Mouse (Mus musculus) cerebellum, adult 11-12 months (tissue): Measurements from ENCODE around the gene Adi1.

ENCODE experiments used
- DNase-seq: peaks from one replicate; pipeline ENCODE4 v3.0.0; 2022

The Adi1 gene

DNA sequence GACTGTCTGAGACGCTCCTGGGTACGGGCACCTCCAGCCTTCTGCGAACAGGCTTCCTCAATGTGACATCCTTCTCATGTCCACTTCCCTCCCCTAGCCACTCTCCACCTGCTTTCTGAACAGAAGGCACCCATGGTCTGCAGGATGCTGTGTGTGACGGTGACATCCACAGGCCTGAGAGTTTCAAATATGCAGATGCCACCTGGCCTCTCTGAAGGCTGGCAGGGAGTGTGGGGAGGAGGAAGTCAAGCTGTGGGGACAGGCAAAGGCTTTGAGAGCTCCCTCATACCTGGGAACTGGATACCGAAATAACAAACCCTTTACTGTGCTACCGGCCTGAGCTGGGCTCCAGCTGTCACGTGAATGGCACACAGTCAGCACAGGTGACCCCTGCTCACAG is 19.7 kb downstream of the Adi1 start:
- DNase-seq, result peak; percentile 73

- no peak for DNase-seq
Measured at GRCm38 (mm10) chr12:28697821-28698595, 23.0 kb downstream of the Adi1 start.

DNA sequence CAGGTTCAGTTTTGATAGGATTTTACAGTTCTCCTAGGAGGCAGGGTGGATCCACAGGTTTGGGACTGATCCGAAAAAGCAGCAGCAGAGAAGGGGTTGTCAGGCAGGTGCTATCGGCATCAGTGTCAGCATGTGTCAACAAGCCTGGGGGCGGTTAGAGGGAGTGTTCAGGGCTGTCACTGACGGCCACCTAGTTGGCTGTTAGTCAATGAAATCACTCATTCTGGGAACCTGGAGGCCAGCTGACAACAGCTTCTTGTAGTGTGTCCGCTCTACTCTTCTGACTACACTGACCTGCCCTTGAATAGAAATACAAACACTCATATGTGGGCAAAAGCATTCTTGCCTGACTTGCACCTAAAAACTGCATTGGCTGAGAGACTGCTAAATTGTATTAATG is 24.1 kb downstream of the Adi1 start:
- DNase-seq, result no peak

DNA sequence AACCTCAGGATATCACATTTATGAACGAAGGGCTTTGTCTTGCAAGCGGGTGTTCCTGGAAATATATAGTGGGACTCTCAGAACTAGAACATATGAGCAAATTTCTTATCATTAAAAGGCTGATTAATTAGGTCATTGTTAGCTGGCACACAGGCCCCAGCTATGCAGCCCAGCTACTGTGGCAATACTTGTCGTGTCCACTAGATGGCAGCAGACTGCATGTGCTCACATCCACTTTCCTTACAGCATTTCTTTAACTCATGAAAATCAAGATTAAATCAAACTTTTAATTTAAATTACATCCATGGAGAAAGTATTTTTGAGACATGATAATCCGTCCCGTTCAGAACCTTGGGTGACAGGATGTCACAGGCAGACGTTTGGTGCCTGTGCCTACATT is 24.6 kb downstream of the Adi1 start:
- peak; percentile 71 for DNase-seq

- peak; percentile 45 for DNase-seq
Measured at GRCm38 (mm10) chr12:28700101-28700511, 25.1 kb downstream of the Adi1 start.

GRCm38 (mm10) chr12:28700561-28701025 is 25.6 kb downstream of the Adi1 start:
- peak; percentile 84 for DNase-seq

GRCm38 (mm10) chr12:28701302-28701701 is 26.3 kb downstream of the Adi1 start:
- no peak for DNase-seq

DNA sequence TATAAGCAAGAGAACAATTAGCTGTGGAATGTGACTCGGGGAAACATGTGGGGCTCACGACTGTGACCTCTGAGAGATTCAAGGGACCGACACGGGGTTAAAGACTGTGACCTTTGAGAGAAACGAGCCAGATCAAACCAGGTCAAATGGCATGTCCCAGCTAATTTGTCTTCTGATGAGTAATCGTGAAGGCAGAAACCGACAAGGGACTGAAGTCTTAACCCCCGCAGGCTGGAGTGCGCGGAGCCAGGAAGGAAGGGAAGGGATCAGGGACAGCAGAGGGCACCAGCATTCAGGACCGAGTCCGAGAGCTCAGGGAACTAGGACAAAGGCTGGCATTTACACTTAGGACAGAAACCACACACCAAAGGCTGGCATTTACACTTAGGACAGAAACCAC is 29.4 kb downstream of the Adi1 start:
- DNase-seq, result no peak

DNA sequence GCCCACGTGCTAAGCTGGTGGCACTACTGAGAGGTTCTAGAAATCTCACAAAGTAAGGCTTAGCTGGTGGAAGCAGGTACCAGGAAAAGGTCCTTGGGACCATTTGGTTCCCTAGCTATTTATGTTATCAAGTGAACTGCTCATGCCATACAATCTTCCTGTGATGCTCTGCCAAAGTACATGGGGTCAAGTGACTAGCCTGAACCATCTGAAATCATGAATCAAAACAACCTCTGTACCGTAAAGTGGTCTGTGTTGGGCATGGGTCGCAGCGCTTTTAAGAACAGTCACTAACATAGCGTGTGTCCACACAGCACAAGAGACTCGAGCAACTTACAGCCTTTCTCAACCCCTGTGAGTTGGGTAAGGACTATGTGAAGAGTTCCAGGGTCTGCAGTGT is 30.2 kb downstream of the Adi1 start:
- DNase-seq, result no peak

DNA sequence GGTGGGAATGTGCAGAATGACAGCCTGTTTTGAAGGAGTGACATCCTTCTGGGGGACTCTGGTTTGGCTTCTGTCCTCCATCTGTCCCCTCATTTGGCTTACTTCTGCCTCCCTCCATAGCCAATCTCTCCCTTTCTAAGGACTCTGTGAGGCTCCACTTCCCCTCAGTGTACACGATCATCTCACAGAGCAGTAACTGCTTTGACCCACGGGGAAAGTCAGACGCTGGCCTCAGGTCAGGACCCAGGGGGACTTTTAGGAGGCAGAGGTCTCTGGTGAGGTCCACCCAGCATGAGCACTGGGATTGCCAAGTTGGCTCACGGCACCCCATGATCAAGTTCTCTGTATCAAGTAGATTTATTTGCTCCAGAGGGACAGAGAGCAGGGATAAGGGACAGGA is 33.1 kb downstream of the Adi1 start:
- no peak for DNase-seq

- DNase-seq, result no peak
Measured at GRCm38 (mm10) chr12:28710566-28711185, 35.6 kb downstream of the Adi1 start.

- DNase-seq, result no peak
Measured at GRCm38 (mm10) chr12:28714822-28715632, 40.0 kb downstream of the Adi1 start.

DNA sequence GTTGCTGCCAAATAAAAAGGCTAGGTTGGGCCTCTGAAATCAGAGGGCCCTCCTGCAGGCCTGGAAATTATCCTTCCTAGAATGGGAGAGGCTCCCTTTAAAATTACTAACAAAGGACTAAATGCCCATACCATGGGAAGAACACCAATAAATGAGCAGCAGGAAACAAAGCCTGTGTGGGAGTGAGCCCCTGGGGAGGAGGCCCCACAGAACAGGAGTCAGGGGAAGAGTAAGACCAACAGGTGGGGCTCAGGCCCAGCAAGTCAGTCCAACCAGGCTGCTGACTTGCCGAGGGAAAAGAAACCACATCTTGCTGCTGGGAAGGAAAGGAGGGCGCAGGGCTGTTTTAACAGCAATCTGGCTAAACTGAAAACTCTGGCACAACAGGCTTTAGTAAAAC is 42.0 kb downstream of the Adi1 start:
- DNase-seq, result no peak

DNA sequence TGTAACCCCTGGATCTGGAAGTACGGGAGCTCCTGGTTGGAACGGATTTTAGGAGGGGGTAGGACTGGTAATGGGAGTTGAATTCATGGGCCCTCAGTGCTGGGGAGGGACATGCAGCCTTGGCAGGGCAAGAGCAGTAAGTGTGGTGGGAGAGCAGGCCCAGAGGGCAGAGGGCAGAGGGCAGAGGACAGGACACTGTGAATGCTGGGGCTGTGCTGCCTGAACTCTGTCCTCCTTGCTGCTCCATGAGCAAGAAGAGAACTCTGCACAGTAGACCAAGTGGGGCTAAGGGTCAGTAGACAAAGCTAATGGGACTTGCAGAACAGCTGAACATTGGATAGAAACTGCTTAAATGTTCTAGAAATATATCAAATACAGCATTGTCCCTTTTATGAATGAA is 43.1 kb downstream of the Adi1 start:
- DNase-seq, result no peak

DNA sequence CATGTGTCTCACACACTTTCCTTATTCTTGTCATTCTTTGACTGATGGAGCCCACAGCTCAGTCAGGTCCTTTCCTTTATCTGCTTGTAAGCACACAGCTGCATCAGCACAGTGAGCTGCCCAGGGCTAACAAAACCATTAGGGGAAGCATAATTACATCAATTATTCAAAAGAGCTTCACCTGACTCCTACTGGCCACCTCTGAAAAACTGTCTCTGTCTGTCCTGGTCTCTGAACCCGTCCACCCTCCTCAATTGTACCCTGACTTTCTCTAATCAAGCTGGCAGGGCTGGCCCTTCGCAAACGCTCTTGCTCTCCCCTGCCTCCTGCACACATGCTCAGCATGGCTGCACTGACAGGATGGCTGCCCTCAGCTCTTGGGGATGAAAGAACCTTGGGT is 49.3 kb downstream of the Adi1 start:
- DNase-seq, result no peak

DNA sequence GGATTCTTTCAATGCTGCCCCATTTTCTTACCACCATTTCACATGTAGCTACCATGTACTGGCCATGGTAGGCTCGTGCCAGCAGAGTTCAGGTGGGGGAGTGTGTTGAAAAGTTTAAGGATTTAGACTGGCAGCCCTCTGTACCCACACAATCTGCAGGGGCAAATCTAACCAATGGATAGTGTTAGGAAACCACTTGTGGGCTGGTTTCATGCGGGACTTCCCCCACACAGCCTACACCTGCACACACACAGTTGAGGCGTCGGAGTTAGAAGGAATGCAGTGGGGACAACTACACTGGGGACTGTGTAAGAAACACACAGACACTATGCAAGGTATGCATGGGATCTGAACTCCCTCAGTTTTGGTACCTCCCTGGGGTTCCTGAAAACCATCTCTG is 51.2 kb downstream of the Adi1 start:
- DNase-seq, result no peak

DNA sequence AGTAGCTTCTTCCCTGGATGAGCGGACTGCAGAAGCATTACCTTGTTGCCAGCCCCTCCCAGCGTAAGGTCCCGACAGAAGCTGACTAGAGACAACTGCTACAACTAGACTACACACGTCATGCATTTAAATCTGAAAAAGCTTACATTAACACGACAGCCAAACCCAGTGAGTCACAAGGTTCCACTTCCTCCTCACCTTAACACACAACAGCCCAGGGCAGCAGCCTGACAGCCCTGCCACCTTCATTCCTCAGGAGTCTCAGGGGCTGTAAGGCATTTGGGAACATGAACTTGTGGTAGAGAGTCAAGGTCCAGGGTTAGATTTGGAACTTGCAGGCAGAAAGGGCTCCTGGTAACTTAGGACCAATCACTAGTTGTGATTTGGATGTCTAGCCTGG is 52.0 kb downstream of the Adi1 start:
- no peak for DNase-seq
